Mouse (Mus musculus) small intestine, adult 2 months (tissue): Measurements from ENCODE around the gene Pdp2. TPM values are rescaled to one million over a fixed set of nuclear protein-coding genes. Genes with fewer than 3 reads are reported as not detected.
A peak's percentile ranks its signal among the peaks of the same experiment; 100 is the strongest.

Experiments used
- H3K27ac ChIP-seq: fragments of 200-500 bp; 2 replicates; pipeline ENCODE4 v1.5.1; 2012; ENCODE audit warnings: low read depth, low read length, control low read depth, inconsistent platforms; ENCODE audit not compliant: insufficient read depth
- H3K27me3 ChIP-seq: fragments of 200-500 bp; 2 replicates; pipeline ENCODE4 v1.6.1; 2012; ENCODE audit warnings: mild to moderate bottlenecking, moderate library complexity, low read length, inconsistent platforms; ENCODE audit not compliant: control insufficient read depth, insufficient read depth
- H3K36me3 ChIP-seq: fragments of 200-500 bp; 2 replicates; pipeline ENCODE4 v1.6.1; 2012; ENCODE audit warnings: mild to moderate bottlenecking, low read length, control low read depth, inconsistent platforms; ENCODE audit not compliant: control insufficient read depth, insufficient read depth
- H3K4me1 ChIP-seq: fragments of 200-500 bp; 2 replicates; pipeline ENCODE4 v1.6.1; 2012; ENCODE audit warnings: low read length, inconsistent platforms, mixed read lengths; ENCODE audit not compliant: control insufficient read depth, insufficient read depth, insufficient read length
- H3K4me3 ChIP-seq: fragments of 200-500 bp; 2 replicates; pipeline ENCODE4 v1.5.1; 2012; ENCODE audit warnings: low read depth, mild to moderate bottlenecking, control low read depth, inconsistent platforms, low read length, moderate library complexity
- CTCF ChIP-seq: fragments of 200-500 bp; IDR thresholded peaks from 2 replicates; pipeline ENCODE4 v1.5.1; 2012; ENCODE audit warnings: low read depth, mild to moderate bottlenecking, control low read depth, inconsistent platforms, low read length, moderate library complexity, mixed read lengths; ENCODE audit not compliant: insufficient replicate concordance, insufficient read length; ENCODE audit errors: extremely low read depth
- POLR2A ChIP-seq: fragments of 200-500 bp; IDR thresholded peaks from 2 replicates; pipeline ENCODE4 v1.6.1; 2012; ENCODE audit warnings: low read depth, mild to moderate bottlenecking, control low read depth, inconsistent platforms, low read length, moderate library complexity
- WGBS: fragments of 180-500 bp; shearing (Covaris S2); methylation state at CpG from one replicate; pipeline ENCODE4 v1.1.7; 2018; 5-methylcytosine and 5-hydroxymethylcytosine counted together
- polyA plus RNA-seq: library from polyadenylated mRNA; depleted of rRNA; stranded (reverse); fragments of >200 nt; gene quantifications from 2 replicates; pipeline ENCODE4 v1.2.3, GENCODE M21; 2012; rRNA removed

Gene Pdp2
- 1.9 and 5.8 TPM in 2 replicates for polyA plus RNA-seq

GRCm38 (mm10) chr8:104591133-104591834 lies at the start of gene Pdp2:
Pdp2 (plus strand) TSS chr8:104591451.
- Histone ChIP-seq H3K36me3 (peaks cover 24% of the 10 kb centered on the region), H3K27me3 (no peaks in the 10 kb centered on the region), H3K27ac (peak within 1 kb of the TSS; percentile 83), H3K4me1 (peaks cover 7% of the 10 kb centered on the region; the same call in 1 of the 2 replicates), H3K4me3 (peak within 1 kb of the TSS; percentile 74)
- WGBS: under 1% methylated on average over 44 of the region's 44 CpGs
- TF ChIP-seq CTCF (no peak), POLR2A (peak; percentile 92)

- no peaks in the 10 kb centered on the region for H3K36me3 ChIP-seq
- H3K4me1 ChIP-seq: peaks cover 9% of the 10 kb centered on the region; the same call in 1 of the 2 replicates
- peaks cover 26% of the 10 kb centered on the region for H3K27me3 ChIP-seq
- H3K27ac ChIP-seq: no peak overlapping the region
- peak overlapping the region; percentile 57 for H3K4me3 ChIP-seq
- 15% methylated on average over 8 of the region's 8 CpGs for WGBS
- no peak for TF ChIP-seq CTCF
- TF ChIP-seq POLR2A: no peak
Observed at GRCm38 (mm10) chr8:104541515-104541880, 49.8 kb upstream of the Pdp2 start.

GRCm38 (mm10) chr8:104542160-104542559 lies 49.1 kb upstream of the Pdp2 start:
- no peak overlapping the region for H3K4me3 ChIP-seq
- WGBS: 20% methylated on average over 11 of the region's 11 CpGs
- H3K27ac ChIP-seq: no peak overlapping the region
- TF ChIP-seq CTCF (no peak), POLR2A (no peak)
- H3K27me3 ChIP-seq: peaks cover 26% of the 10 kb centered on the region
- H3K36me3 ChIP-seq: no peaks in the 10 kb centered on the region
- peaks cover 9% of the 10 kb centered on the region; the same call in 1 of the 2 replicates for H3K4me1 ChIP-seq

GRCm38 (mm10) chr8:104543440-104544045 lies 47.7 kb upstream of the Pdp2 start:
- Histone ChIP-seq H3K27me3 (peaks cover 26% of the 10 kb centered on the region), H3K36me3 (no peaks in the 10 kb centered on the region), H3K4me1 (peaks cover 9% of the 10 kb centered on the region; the same call in 1 of the 2 replicates), H3K27ac (no peak overlapping the region), H3K4me3 (no peak overlapping the region)
- WGBS: 83% methylated on average over 8 of the region's 8 CpGs
- TF ChIP-seq CTCF (no peak), POLR2A (no peak)

- Histone ChIP-seq H3K27ac (no peak overlapping the region), H3K27me3 (no peaks in the 10 kb centered on the region), H3K4me1 (no peaks in the 10 kb centered on the region), H3K4me3 (no peak overlapping the region), H3K36me3 (no peaks in the 10 kb centered on the region)
- TF ChIP-seq POLR2A: no peak
- no peak for TF ChIP-seq CTCF
- 71% methylated on average over 4 of the region's 4 CpGs for WGBS
Observed at GRCm38 (mm10) chr8:104555191-104555590, 36.1 kb upstream of the Pdp2 start.

GRCm38 (mm10) chr8:104557226-104557625 lies 34.0 kb upstream of the Pdp2 start:
- H3K27me3 ChIP-seq: no peaks in the 10 kb centered on the region
- H3K36me3 ChIP-seq: no peaks in the 10 kb centered on the region
- H3K4me1 ChIP-seq: no peaks in the 10 kb centered on the region
- TF ChIP-seq POLR2A: no peak
- TF ChIP-seq CTCF: no peak
- 55% methylated on average over 7 of the region's 7 CpGs for whole genome bisulfite sequencing
- H3K27ac ChIP-seq: no peak overlapping the region
- no peak overlapping the region for H3K4me3 ChIP-seq

GRCm38 (mm10) chr8:104560731-104561130 lies 30.5 kb upstream of the Pdp2 start:
- Histone ChIP-seq H3K36me3 (no peaks in the 10 kb centered on the region), H3K4me1 (no peaks in the 10 kb centered on the region), H3K4me3 (no peak overlapping the region), H3K27ac (no peak overlapping the region), H3K27me3 (no peaks in the 10 kb centered on the region)
- TF ChIP-seq POLR2A (no peak), CTCF (no peak)
